Mouse (Mus musculus): ENCODE data around the gene Ap2a2.

DNA sequence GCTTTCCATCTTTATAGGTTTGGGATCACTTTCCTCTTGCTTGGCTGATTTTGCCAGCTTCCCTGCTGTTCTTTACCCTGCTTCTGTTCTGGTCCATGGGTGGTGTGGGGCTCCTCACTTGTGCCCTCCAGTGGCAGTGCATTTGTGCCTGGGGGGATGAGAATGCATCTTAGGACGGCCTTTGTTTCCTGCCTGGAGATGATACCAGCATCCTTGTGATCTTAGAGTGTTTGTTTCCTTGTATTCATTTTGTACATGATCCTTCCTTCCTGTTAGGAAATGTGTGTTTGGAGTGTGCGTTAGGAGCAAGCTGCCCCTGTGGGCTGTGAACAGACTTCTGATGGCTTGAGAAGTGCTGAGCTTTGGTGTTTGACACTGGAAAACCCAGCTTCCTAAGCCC lies 62.2 kb downstream of the Ap2a2 start:
- TF ChIP-seq EP300 (IDR thresholded peaks at IDR 0.05; ENCODE audit: insufficient read depth, low read depth, low read length) (no peak), POLR2A (IDR thresholded peaks at IDR 0.05; ENCODE audit: insufficient read depth, low read length) (no peak), CTCF (IDR thresholded peaks at IDR 0.05; ENCODE audit: low read depth, low read length) (no peak)

Measured in ES-Bruce4 (cell line).